Mouse (Mus musculus): ENCODE data around the gene Ifitm10.
"Not testable (repeated sequence)": the region's sequence is repeated elsewhere in the genome, so short reads cannot be mapped to it uniquely, and the experiment has no call there.

DNA sequence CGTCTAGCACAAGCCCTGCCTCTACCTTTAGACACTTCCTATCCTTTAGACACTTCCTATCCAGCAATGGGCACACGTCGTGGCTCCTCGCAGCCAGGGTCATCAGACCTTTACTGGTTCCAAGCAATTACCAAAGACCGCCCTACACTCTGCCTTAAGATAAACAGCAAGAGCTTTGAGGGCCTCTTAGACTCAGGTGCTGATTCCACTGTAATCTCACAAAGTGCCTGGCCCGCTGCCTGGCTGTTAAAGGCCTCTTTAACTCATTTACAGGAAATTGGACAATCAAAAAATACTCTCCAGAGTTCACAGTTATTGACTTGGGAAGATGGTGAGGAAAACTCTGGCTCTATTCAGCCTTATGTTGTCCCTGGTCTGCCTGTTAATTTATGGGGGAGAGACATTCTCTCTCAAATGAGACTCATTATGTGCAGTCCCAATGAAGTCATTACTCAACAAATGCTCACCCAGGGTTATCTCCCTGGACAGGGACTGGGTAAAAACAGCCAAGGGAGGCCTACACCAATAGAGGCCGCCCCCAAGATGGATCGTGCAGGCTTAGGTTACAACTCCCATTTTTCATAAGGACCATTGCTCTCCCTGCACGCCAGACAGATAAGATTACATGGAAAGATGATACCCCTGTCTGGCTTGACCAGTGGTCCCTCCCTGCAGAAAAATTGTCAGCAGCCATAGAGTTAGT is 87.5 kb downstream of the Ifitm10 start:
- TF ChIP-seq CTCF (IDR thresholded peaks at IDR 0.05; ENCODE audit: extremely low read depth, insufficient read depth, insufficient read length, insufficient replicate concordance); POLR2A (IDR thresholded peaks at IDR 0.05; ENCODE audit: low read depth, low read length): not testable (repeated sequence)

All from spleen, adult 2 months (tissue).